Mouse (Mus musculus): ENCODE data around the gene B4galnt1.
"Not testable (repeated sequence)": the region's sequence is repeated elsewhere in the genome, so short reads cannot be mapped to it uniquely, and the experiment has no call there.

B4galnt1 gene

DNA sequence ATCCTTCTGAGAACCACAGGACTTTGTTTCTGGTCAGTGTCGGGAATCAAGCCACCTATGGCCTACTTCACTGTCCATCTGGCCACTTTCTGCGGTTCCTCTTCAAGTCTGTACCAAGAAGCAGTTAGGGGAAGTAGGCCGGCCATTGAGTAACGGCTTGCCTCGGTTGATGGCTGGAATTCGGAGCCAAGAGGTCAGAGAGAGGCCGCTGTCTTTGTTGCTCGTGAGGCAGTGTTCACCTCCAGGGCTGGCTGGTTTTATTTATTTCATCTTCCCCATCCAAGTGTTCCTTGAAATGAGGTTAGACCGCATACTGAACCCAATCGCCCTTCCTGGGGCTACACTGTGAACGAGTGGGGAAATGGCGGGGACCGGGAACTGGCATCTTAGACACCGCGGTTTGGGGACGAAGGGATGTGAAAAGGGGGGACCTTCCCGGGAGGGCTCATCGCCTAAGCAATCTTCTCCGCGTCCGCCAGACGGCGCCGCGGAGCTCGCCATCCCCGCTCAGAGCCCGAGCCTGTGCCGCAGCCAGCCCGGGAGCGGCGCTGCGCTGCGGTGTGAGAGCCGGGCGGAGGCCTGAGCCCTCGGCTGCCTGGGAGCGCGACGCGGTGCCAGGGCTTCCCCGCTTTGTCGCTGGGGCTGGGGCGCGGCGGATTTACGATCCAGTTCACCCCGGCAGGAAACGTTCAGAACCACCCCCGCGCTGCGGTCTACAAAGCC, at the start of gene B4galnt1:
Gene B4galnt1, plus strand, starts transcription at position 595 of the 723 bp plus-strand sequence.
- DNase-seq (ENCODE audit: low read depth, low spot score): peak; percentile 52

DNA sequence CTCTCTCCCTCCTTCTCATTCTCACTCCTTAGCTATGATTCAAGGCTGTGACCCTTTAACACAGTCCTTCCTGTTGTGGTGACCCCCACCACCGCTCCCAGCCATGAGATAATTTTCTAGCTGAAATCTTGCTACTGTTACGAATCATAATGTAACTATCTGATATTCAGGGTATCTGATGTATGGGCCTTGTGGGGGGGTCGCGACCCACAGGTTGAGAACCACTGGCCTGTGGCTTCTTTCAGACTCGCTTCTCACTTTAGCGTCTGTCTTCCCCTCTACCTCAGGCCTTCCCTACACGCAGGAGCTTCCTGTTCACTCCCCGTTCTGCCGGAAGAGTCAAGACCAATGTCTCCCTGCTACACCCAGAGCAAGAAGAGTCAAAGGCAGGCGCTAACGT, 46.6 kb upstream of the B4galnt1 start:
- DNase-seq (ENCODE audit: low read depth, low spot score): no peak

- DNase-seq (ENCODE audit: low read depth, low spot score): no peak
Observed at GRCm38 (mm10) chr10:127119229-127119628, 45.8 kb upstream of the B4galnt1 start.

DNA sequence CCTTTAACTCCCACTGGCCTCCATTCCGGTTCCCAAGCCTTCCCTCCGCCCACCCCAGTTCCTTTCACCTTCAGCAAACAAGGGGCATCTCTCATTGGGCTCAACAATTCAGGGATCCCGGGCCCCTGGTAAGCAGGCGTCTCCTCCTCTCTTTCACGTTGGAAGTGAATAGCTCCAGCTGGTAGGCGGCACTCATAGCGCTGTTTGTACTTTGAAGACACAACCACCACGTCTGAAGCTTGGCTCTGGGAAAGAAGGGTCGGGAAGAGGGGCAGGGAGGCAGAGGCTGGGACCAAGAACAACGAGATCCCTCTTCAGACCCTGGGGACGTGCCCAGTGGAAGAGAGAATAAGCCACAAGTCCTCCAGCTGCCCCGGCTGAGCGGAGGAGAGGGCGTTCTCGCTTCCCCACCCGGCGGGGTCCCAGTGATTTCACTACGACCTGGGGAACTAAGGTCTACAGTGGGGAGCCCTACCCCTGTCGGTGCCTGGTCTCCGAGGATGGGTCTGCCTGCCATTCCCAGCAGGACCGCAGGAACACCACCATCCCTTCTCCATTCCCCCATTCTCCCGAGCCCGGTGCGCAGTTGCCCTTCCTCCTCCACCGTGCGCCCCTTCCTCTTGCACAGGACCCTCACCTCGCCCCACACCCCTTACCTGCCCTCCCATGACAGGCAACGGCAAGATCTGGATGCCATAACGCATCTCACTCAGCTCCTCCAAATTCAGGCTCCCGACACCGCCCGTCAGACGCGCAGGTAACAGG, 44.5 kb upstream of the B4galnt1 start:
- no peak for DNase-seq (ENCODE audit: low read depth, low spot score)

DNA sequence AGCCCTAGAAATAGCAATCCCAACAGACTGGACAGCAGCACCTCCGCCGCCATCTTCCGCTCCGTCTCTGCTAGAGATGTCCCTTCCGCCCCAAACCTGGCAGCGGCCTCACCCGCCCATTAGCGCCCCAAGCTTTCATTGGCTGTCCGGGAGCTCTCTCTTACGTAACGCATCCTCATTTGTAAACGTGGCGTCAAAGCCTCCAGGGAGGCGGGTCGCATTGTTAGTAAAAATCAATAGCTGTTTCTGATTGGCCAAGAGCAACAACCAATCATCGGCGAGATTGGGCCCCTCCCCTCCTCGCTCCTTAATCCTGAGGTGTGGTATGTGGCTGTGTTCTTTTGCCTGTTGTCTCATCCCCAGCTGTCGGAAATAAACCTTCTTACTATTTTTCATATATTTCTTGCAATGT, 44.0 kb upstream of the B4galnt1 start, which contains the start of gene Os9:
Gene Os9, minus strand, starts transcription at position 66 of the 412 bp plus-strand sequence.
- DNase-seq (ENCODE audit: low read depth, low spot score): peak; percentile 97

DNA sequence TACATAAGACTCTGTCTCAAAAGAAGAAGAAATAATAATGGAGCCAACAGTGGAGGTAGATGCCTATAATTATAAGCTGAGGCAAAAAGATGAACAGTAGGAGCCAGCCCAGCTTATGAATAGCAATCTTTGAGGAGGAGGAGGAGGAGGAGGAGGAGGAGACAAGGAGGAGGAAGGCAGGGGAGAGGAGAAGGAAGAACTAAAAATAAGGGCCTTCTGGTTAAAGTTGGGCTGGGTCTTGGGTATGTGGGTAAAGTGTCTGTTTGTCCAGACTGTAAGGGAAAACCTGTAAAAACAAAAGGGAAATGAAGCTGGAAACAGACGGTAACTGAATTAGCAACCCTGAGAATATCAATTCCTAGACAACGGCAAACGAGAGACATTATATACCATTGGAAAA, 43.0 kb upstream of the B4galnt1 start:
- no peak for DNase-seq (ENCODE audit: low read depth, low spot score)

DNA sequence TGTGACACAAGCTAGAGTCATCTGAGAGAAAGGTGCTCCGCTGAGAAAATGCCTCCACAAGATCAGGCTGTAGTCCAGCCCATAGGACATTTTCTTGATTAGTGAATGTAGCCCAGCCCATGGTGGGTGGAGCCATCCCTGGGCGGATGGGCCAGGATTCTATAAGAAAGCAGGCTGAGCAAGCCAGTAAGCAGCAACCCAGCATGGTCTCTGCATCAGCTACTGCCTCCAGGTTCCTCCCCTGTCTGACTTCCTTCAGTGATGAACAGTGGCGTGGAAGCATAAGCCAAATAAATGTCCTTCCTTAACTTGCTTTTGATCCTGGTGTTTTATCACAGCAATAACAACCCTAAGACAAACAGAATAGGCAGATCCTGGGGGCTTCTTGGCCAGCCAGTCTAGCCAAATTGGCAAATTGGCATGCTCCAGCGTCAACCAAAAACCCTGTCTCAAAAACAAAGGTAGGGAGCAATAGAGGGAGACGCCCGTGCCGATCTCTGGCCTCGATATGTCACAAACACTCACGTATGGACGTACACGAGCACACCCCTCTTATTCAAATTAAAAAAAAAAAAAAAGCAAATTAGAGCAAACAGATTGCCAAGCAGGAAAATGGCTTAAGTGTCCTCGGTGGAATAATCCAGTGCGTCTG, 42.1 kb upstream of the B4galnt1 start:
- DNase-seq (ENCODE audit: low read depth, low spot score): no peak

GRCm38 (mm10) chr10:127123436-127123805, 41.6 kb upstream of the B4galnt1 start:
- peak; percentile 50 for DNase-seq (ENCODE audit: low read depth, low spot score)

- no peak for DNase-seq (ENCODE audit: low read depth, low spot score)
Observed at GRCm38 (mm10) chr10:127125210-127126001, 39.6 kb upstream of the B4galnt1 start.

- DNase-seq (ENCODE audit: low read depth, low spot score): no peak
Observed at GRCm38 (mm10) chr10:127126579-127126978, 38.4 kb upstream of the B4galnt1 start.

- no peak for DNase-seq (ENCODE audit: low read depth, low spot score)
Observed at GRCm38 (mm10) chr10:127127711-127128279, 37.2 kb upstream of the B4galnt1 start.

- DNase-seq (ENCODE audit: low read depth, low spot score): no peak
Observed at GRCm38 (mm10) chr10:127129431-127129830, 35.6 kb upstream of the B4galnt1 start.

GRCm38 (mm10) chr10:127132469-127132868, 32.6 kb upstream of the B4galnt1 start:
- no peak for DNase-seq (ENCODE audit: low read depth, low spot score)

- not testable (repeated sequence) for DNase-seq (ENCODE audit: low read depth, low spot score)
Observed at GRCm38 (mm10) chr10:127134394-127135035, 30.5 kb upstream of the B4galnt1 start.

- DNase-seq (ENCODE audit: low read depth, low spot score): no peak
Observed at GRCm38 (mm10) chr10:127135118-127135836, 29.7 kb upstream of the B4galnt1 start.

DNA sequence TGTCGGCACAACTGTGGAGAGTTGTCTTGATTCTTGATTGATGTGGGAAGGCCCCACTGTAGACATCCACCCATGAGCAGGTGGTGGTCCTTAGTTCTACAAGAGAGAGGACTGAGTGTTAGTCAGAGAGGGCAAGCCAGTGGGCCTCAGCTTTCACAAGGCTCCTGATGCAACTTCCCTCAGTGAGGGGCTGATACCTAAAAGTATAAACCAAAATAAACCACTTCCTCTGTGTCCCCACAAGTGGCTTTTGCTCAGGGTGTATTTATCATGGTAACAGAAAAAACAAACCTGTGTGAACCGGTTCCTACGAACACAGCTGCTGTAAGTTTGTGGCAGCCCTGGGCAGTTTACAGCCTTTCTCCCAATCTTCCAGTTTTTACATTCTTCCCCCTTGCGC, 28.5 kb upstream of the B4galnt1 start:
- DNase-seq (ENCODE audit: low read depth, low spot score): no peak

DNA sequence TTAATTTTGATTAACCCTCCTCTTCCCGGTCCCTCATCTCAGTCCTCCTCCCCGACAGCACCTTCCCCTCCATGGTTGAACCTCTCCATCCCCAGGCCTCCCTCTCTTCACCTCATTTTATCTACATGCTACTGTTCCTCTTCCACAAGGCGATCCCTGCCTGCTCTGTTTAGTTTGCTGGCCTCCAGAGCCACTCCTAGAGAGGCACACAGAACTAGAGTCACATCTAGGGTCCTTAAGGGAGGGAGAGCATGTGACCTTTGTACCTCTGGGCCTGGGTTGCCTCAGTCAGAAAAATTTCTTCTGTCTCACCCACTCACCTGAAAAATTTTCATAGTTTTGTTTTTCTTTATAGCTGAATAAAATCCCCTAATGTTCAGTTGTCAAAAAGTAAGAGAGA, 27.1 kb upstream of the B4galnt1 start:
- no peak for DNase-seq (ENCODE audit: low read depth, low spot score)

DNA sequence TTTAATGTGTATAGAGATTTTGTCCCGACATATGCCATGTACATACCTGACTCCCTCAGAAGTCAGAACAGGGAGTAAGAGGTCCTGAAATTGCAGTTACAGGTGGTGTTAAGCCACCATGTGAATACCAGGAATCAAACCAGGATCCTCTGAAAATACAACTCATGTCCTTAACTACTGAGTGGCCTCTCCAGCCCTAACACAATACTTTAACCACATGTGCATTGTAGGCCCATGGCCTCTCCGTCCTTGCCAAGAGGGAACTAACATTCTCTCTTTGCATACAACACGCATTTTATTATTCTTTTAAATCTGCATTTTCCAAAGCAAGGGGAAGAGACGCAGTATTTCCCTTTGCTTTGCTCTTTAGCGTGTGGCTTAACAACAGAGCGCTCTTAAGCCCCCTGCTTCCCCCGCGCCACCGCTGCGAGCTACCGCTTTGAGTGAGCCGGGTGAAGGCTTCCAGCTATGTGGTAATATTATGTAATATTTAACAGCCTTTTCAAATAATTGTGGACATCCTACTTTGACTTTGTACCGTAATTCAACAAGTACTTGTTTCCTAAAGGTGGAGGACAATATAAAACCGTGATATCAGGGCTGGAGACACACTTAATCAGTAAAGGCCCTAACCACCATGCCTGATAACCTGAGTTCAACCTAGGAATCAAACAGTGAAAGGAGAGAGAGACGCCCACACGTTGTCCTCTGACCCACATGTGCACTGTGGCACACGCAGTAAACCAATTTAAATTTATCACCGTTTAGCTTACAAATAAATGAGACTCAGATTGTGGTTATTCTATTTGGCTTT, 26.5 kb upstream of the B4galnt1 start:
- no peak for DNase-seq (ENCODE audit: low read depth, low spot score)

DNA sequence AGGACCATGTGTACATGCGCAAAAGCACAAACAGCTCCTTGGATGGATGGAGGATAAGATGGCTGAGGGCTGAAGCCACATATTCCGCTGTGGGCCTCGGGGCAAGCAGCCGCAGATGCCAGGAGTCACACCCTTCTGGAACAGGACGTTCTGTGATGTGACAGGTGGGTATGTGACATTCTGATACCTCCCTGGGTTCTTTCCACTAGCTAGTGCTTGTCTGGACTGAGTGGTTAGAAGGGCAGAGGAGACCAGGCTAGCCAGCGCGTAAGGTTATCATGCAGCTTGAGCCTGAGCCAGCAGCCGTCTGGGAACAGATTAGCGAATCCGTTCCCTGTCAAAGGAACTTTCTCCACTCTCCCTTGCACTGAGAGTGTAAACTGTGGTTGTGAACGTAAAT, 24.1 kb upstream of the B4galnt1 start:
- no peak for DNase-seq (ENCODE audit: low read depth, low spot score)
